Mouse (Mus musculus) C2C12 (cell line): ENCODE data around the gene Dlg5.

ENCODE experiments used
- CEBPB ChIP-seq: IDR thresholded peaks from one replicate; pipeline ENCODE4 v1.6.1; 2011; ENCODE audit warnings: low read depth, mild to moderate bottlenecking, control low read depth, moderate library complexity
- CTCF ChIP-seq: IDR thresholded peaks from one replicate; pipeline ENCODE4 v1.5.1; 2011; ENCODE audit not compliant: control insufficient read depth, insufficient read depth, insufficient read length

- no peak for TF ChIP-seq CEBPB
- TF ChIP-seq CTCF, result no peak
Measured at GRCm38 (mm10) chr14:24098828-24099227, 146.9 kb downstream of the Dlg5 start.
